In genomic region chr10:67097437-67098150, GRCm38 (mm10) we compare ENCODE assay signal across 8 mouse cellular contexts. TPM values are rescaled to one million over a fixed set of nuclear protein-coding genes. Genes with fewer than 3 reads are reported as not detected.
DNase-seq lines count a peak whose midpoint lies in the region; ATAC-seq and TF ChIP-seq lines count a peak whose summit lies in the region.

No protein-coding gene starts in this region.

- peak overlapping the region; percentile 99 for H3K27ac ChIP-seq in forebrain, embryonic 16.5 days (ENCODE audit: low read length)
- H3K27ac ChIP-seq in liver, embryonic 13.5 days: no peak overlapping the region
- H3K27ac ChIP-seq in stomach, postnatal 0 days (replicated peaks): peak overlapping the region; percentile 100

- H3K4me2 ChIP-seq in forebrain, embryonic 16.5 days (ENCODE audit: low read length): peak overlapping the region; percentile 69
- peak overlapping the region; percentile 89 for H3K4me2 ChIP-seq in liver, embryonic 13.5 days
- H3K4me2 ChIP-seq in stomach, postnatal 0 days (replicated peaks; ENCODE audit: low read depth): peak overlapping the region; percentile 74

- TF ChIP-seq CTCF in stomach, postnatal 0 days (IDR thresholded peaks at IDR 0.05; ENCODE audit: low read depth): peak; percentile 24; the same call in 1 of the 2 replicates

- no peak for ATAC-seq in erythroblast, adult 5-6 weeks (replicated peaks; ENCODE audit: low FRiP score, poor library complexity, severe bottlenecking)
- ATAC-seq in forebrain, embryonic 16.5 days: no peak
- ATAC-seq in liver, embryonic 13.5 days (ENCODE audit: low read depth): no peak
- ATAC-seq in stomach, postnatal 0 days (ENCODE audit: low FRiP score, low TSS enrichment): no peak

- H3K4me1 ChIP-seq in erythroblast, embryonic 14.5 days (ENCODE audit: control insufficient read depth): peaks cover 35% of the 10 kb centered on the region
- H3K4me1 ChIP-seq in forebrain, embryonic 16.5 days (replicated peaks; ENCODE audit: control insufficient read depth, insufficient read depth, low read length): peaks cover 39% of the 10 kb centered on the region
- H3K4me1 ChIP-seq in liver, embryonic 13.5 days (replicated peaks): peaks cover 56% of the 10 kb centered on the region
- peaks cover 9% of the 10 kb centered on the region; the same call in 1 of the 2 replicates for H3K4me1 ChIP-seq in stomach, postnatal 0 days (replicated peaks; ENCODE audit: control insufficient read depth, insufficient read depth)

- H3K4me3 ChIP-seq in erythroblast, embryonic 14.5 days (replicated peaks): peak overlapping the region; percentile 84
- peak overlapping the region; percentile 87 for H3K4me3 ChIP-seq in forebrain, embryonic 16.5 days (replicated peaks; ENCODE audit: low read length)
- H3K4me3 ChIP-seq in liver, embryonic 13.5 days (replicated peaks): peak overlapping the region; percentile 88
- H3K4me3 ChIP-seq in stomach, postnatal 0 days (ENCODE audit: low read depth, low read length): peak overlapping the region; percentile 99

- H3K9me3 ChIP-seq in erythroblast, embryonic 14.5 days (ENCODE audit: control insufficient read depth, low read length): no peaks in the 10 kb centered on the region
- no peaks in the 10 kb centered on the region for H3K9me3 ChIP-seq in forebrain, embryonic 16.5 days (ENCODE audit: control insufficient read depth, low read length)
- no peaks in the 10 kb centered on the region for H3K9me3 ChIP-seq in liver, embryonic 13.5 days (replicated peaks)
- H3K9me3 ChIP-seq in stomach, postnatal 0 days (ENCODE audit: control insufficient read depth, low read length): no peaks in the 10 kb centered on the region

- WGBS in forebrain, embryonic 16.5 days: 1% methylated on average over 15 of the region's 15 CpGs
- 6% methylated on average over 15 of the region's 15 CpGs for WGBS in liver, embryonic 13.5 days (ENCODE audit: insufficient replicate concordance)
- 3% methylated on average over 15 of the region's 15 CpGs for WGBS in stomach, postnatal 0 days

- no peaks in the 10 kb centered on the region for H3K36me3 ChIP-seq in erythroblast, embryonic 14.5 days (ENCODE audit: control insufficient read depth)
- no peaks in the 10 kb centered on the region for H3K36me3 ChIP-seq in forebrain, embryonic 16.5 days (ENCODE audit: control insufficient read depth, insufficient read depth)
- H3K36me3 ChIP-seq in liver, embryonic 13.5 days: no peaks in the 10 kb centered on the region
- H3K36me3 ChIP-seq in stomach, postnatal 0 days (ENCODE audit: control insufficient read depth, insufficient read depth, low read length): no peaks in the 10 kb centered on the region

- no peak for TF ChIP-seq EP300 in stomach, postnatal 0 days (optimal IDR thresholded peaks at IDR 0.05)

- peak overlapping the region; percentile 99 for H3K9ac ChIP-seq in forebrain, embryonic 16.5 days (replicated peaks; ENCODE audit: low read depth, low read length)
- peak overlapping the region; percentile 94 for H3K9ac ChIP-seq in liver, embryonic 13.5 days
- peak overlapping the region; percentile 100 for H3K9ac ChIP-seq in stomach, postnatal 0 days (ENCODE audit: low read length)

- H3K27me3 ChIP-seq in erythroblast, embryonic 14.5 days (ENCODE audit: control insufficient read depth): peaks cover 4% of the 10 kb centered on the region
- no peaks in the 10 kb centered on the region for H3K27me3 ChIP-seq in forebrain, embryonic 16.5 days (replicated peaks; ENCODE audit: control insufficient read depth, insufficient read depth, low read length)
- no peaks in the 10 kb centered on the region for H3K27me3 ChIP-seq in liver, embryonic 13.5 days
- H3K27me3 ChIP-seq in stomach, postnatal 0 days (ENCODE audit: control insufficient read depth, insufficient read depth, low read length): no peaks in the 10 kb centered on the region

- DNase-seq in ES-CJ7 (ENCODE audit: low read depth, low spot score): peak; percentile 38
- DNase-seq in liver, embryonic 13.5 days: no peak
- DNase-seq in stomach, postnatal 0 days (ENCODE audit: low spot score): no peak
- no peak for DNase-seq in layer of hippocampus, adult 8-10 months (ENCODE audit: low spot score in 2 of 2)
- DNase-seq in layer of hippocampus, postnatal 25 days (ENCODE audit: extremely low spot score in 1 of 2, low spot score in 1 of 2): no peak

RNA-seq across cellular contexts. Expression of gene Reep3, which starts 0.8 kb away (rescaled TPM):
- 0.05 and 0.15 TPM in 2 replicates for polyA plus RNA-seq in erythroblast, embryonic 14.5 days (2012)
- total RNA-seq in erythroblast, adult 5-6 weeks (2015; ENCODE audit: low replicate concordance): 14.8 and 16.5 TPM in 2 replicates
- total RNA-seq in erythroblast, adult 5-6 weeks (2017; ENCODE audit: low replicate concordance): 6.4 and 8.1 TPM in 2 replicates
- polyA plus RNA-seq in forebrain, embryonic 16.5 days (2015; fragmentation: Nextera tagmentation; extraction: Ambion mirVana): 34.9 and 39.3 TPM in 2 replicates
- 7.5 and 10.4 TPM in 2 replicates for polyA plus RNA-seq in liver, embryonic 13.5 days (2015; fragmentation: Nextera tagmentation; extraction: Ambion mirVana)
- 38.2 and 38.6 TPM in 2 replicates for polyA plus RNA-seq in stomach, postnatal 0 days (2015; fragmentation: Nextera tagmentation; extraction: Ambion mirVana)
- total RNA-seq in layer of hippocampus, adult 8-10 months (2022): 10 to 100 TPM; 21.0 to 24.7 (median 22.3) TPM
- total RNA-seq in layer of hippocampus, postnatal 25 days (2021): 10 to 100 TPM; 22.8 to 24.2 TPM

RNA-seq across cellular contexts. Expression of gene Jmjd1c, which starts 1.7 kb away (rescaled TPM):
- 0.06 and 0.09 TPM in 2 replicates for polyA plus RNA-seq in erythroblast, embryonic 14.5 days (2012)
- total RNA-seq in erythroblast, adult 5-6 weeks (2015; ENCODE audit: low replicate concordance): 25.4 and 38.5 TPM in 2 replicates
- total RNA-seq in erythroblast, adult 5-6 weeks (2017; ENCODE audit: low replicate concordance): 36.3 and 39.3 TPM in 2 replicates
- 51.8 and 55.2 TPM in 2 replicates for polyA plus RNA-seq in forebrain, embryonic 16.5 days (2015; fragmentation: Nextera tagmentation; extraction: Ambion mirVana)
- polyA plus RNA-seq in liver, embryonic 13.5 days (2015; fragmentation: Nextera tagmentation; extraction: Ambion mirVana): 10.4 and 12.7 TPM in 2 replicates
- 28.8 and 30.7 TPM in 2 replicates for polyA plus RNA-seq in stomach, postnatal 0 days (2015; fragmentation: Nextera tagmentation; extraction: Ambion mirVana)
- total RNA-seq in layer of hippocampus, adult 8-10 months (2022): 100 to 1,000 TPM in 2 of 4 experiments, 10 to 100 TPM in 2; 90.8 to 103 (median 98.5) TPM
- 10 to 100 TPM; 80.3 to 98.6 TPM for total RNA-seq in layer of hippocampus, postnatal 25 days (2021)

Comparison
In these comparisons a context has a peak if more than half of its experiments do, and no peak if none do; other contexts are left out.
1. RNA of gene Jmjd1c, which starts 1.7 kb away (polyA plus RNA-seq): 51.8 to 55.2 TPM in forebrain, embryonic 16.5 days, 28.8 to 30.7 TPM in stomach, postnatal 0 days and 10.4 to 12.7 TPM in liver, embryonic 13.5 days; 0.06 to 0.09 TPM in erythroblast, embryonic 14.5 days; every median in the first group is over 10 times any median in the second.
2. Peak in every context shown above with its lines, with median percentiles within 50 percentile points of each other: H3K4me3 ChIP-seq, H3K4me2 ChIP-seq and H3K9ac ChIP-seq.